Mouse (Mus musculus) T-cell, adult 2 months (primary cell): Measurements from ENCODE around the gene Haao.

ENCODE experiments used
- DNase-seq: peaks from one replicate; pipeline ENCODE4 v3.0.0; 2022; ENCODE audit warnings: low spot score

Haao gene

GRCm38 (mm10) chr17:83782740-83783139 lies 65.0 kb downstream of the Haao start:
- DNase-seq: no peak
